Mouse (Mus musculus) embryonic facial prominence, embryonic 10.5 days (tissue): Measurements from ENCODE around the gene Atrnl1. TPM values are rescaled to one million over a fixed set of nuclear protein-coding genes. Genes with fewer than 3 reads are reported as not detected.
"Not testable (repeated sequence)": the region's sequence is repeated elsewhere in the genome, so short reads cannot be mapped to it uniquely, and the experiment has no call there.

ENCODE experiments used
- DNase-seq: peaks from one replicate; pipeline ENCODE4 v3.0.0-alpha.2; 2017; ENCODE audit warnings: low spot score
- H3K27ac ChIP-seq: fragments of 300-500 bp; sonication (generic); replicated peaks from 2 replicates; pipeline ENCODE4 v1.5.1; 2016; ENCODE audit warnings: mild to moderate bottlenecking
- H3K27me3 ChIP-seq: fragments of 300-500 bp; sonication (generic); replicated peaks from 2 replicates; pipeline ENCODE4 v1.6.1; 2016; ENCODE audit warnings: low read depth, mild to moderate bottlenecking; ENCODE audit not compliant: poor library complexity, severe bottlenecking
- H3K36me3 ChIP-seq: fragments of 300-500 bp; sonication (generic); replicated peaks from 2 replicates; pipeline ENCODE4 v1.6.1; 2016; ENCODE audit warnings: mild to moderate bottlenecking, moderate library complexity
- H3K4me1 ChIP-seq: fragments of 300-500 bp; sonication (generic); 2 replicates; pipeline ENCODE4 v1.6.1; 2016
- H3K4me3 ChIP-seq: fragments of 300-500 bp; sonication (generic); 2 replicates; pipeline ENCODE4 v1.5.1; 2016; ENCODE audit warnings: mild to moderate bottlenecking, moderate library complexity
- H3K9me3 ChIP-seq: fragments of 300-500 bp; sonication (generic); 2 replicates; pipeline ENCODE4 v1.6.1; 2016; ENCODE audit warnings: mild to moderate bottlenecking
- WGBS: fragments of 180-500 bp; shearing (Covaris S2); methylation state at CpG from one replicate; pipeline ENCODE4 v1.1.7; 2016; 5-methylcytosine and 5-hydroxymethylcytosine counted together
- polyA plus RNA-seq: library from polyadenylated mRNA; unstranded; fragments of >200 nt; fragmentation: Nextera tagmentation; extraction: Ambion mirVana; gene quantifications from 2 replicates; pipeline ENCODE4 v1.2.1, GENCODE M21; 2016

The Atrnl1 gene
- polyA plus RNA-seq, 1 experiment from 2014 or later, result 4.3 TPM

DNA sequence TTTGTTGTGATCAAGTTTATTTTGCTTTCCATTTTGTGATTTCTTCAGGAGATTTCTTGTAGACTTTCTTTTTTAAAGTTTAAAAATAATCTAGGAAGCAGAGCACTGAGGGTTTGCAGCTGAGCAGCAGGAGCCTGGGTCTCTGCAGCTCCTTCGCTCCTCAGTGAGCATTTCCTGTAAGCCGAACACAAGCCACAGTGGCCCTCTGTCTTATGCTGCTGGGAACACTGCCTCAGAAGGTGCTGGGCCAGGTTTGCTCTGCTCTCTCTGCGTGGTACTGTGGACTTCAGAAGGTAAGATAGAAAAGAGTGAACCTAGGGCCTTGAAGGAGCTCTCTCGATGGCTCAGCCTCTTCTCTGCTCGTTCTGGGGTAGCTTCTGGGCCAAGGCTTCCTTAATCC lies 407.9 kb downstream of the Atrnl1 start:
- Histone ChIP-seq H3K4me1 (peaks cover 6% of the 10 kb centered on the region; the same call in 1 of the 2 replicates), H3K4me3 (no peak overlapping the region), H3K27me3 (no peaks in the 10 kb centered on the region), H3K36me3 (no peaks in the 10 kb centered on the region), H3K27ac (no peak overlapping the region), H3K9me3 (no peaks in the 10 kb centered on the region)
- no peak for DNase-seq
- 64% methylated on average over 5 of the region's 5 CpGs for WGBS

DNA sequence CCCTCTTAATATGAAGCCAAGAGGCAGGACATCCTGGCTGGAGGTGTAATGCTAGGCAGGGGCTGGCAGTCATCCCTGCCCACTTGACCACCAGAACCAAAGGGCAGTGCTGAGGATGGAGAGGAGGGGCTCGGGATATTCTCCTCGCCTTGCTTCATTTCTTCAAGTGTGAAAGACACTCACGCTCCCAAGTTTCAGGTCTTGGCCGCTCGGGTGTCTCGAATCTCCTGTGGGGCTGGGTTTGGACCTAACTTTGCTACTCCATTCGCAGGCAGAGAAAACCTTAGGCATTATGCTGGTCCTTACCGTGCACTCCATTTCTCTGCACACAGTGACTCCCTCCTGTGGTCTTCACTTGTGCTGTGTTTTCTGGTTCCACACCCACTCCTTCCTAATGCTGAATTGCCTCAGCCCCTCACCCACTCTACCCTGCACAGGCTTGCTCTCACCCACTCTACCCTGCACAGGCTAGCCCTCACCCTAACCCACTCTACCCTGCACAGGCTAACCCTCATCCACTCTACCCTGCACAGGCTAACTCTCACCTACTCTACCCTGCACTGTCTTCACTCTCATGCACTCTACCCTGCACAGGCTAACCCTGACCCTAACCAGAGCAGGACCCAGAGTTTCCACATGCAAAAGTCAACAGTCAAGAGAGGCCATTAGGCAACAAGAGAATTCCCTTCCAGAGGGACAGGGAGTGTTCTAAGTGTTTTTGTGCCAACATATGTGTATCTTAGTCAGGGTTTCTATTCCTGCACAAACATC lies 410.9 kb downstream of the Atrnl1 start:
- H3K27me3 ChIP-seq, result no peaks in the 10 kb centered on the region
- H3K9me3 ChIP-seq, result no peaks in the 10 kb centered on the region
- H3K4me3 ChIP-seq, result no peak overlapping the region
- H3K4me1 ChIP-seq, result peaks cover 6% of the 10 kb centered on the region; the same call in 1 of the 2 replicates
- DNase-seq, result no peak
- 92% methylated on average over 8 of the region's 8 CpGs for WGBS
- H3K27ac ChIP-seq, result no peak overlapping the region
- H3K36me3 ChIP-seq, result no peaks in the 10 kb centered on the region

DNA sequence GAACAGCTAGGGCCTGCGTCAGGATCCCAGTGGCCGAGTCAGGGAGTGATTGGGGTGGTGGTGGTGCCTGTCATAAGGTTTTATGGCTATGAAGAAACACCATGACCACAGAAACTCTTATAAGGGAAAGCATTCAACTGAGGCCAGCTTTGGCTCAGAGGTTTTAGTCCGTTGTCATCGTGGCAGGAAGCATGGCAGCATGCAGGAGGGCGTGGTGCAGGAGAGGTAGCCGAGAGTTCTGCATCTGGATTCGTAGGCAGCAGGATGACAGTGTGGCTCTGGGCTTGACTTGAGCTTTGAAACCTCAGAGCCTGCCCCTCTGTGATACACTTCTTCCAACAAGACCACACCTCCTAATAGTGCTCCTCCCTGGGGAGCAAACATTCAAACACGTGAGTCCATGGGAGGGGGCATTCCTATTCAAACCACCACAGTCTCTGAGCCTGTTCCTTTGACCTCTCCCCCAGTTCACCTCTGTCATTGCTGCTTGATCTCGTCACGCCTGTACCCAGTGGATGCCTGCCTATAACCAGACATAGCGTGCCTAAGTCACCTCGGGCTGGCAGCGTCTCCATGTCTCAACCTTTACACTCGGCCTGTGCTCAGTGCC lies 412.5 kb downstream of the Atrnl1 start:
- no peaks in the 10 kb centered on the region for H3K36me3 ChIP-seq
- no peak for DNase-seq
- no peak overlapping the region for H3K4me3 ChIP-seq
- no peaks in the 10 kb centered on the region for H3K27me3 ChIP-seq
- no peaks in the 10 kb centered on the region for H3K9me3 ChIP-seq
- peaks cover 6% of the 10 kb centered on the region; the same call in 1 of the 2 replicates for H3K4me1 ChIP-seq
- WGBS, result 85% methylated on average over 14 of the region's 14 CpGs
- H3K27ac ChIP-seq, result no peak overlapping the region

DNA sequence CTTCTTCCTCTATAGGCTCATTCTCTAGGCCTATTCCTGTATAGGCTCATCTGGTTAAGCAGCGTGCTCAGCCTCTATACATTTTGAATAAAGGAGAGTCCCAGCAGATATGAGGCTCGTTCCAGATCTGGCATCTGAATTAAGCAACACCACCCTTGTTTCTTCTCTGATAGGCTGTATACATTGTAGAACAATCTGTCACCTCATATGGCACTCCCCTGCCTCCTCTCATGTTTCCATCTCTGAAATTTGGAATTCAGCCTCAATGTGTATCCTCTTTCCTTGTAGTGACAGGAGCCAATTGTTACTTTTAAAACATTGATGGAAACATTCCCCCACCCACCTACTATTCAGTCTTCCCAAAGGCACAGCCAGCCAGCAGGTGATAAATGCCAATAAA lies 414.2 kb downstream of the Atrnl1 start:
- DNase-seq, result no peak
- no peak overlapping the region for H3K4me3 ChIP-seq
- H3K27me3 ChIP-seq, result no peaks in the 10 kb centered on the region
- 91% methylated on average over 2 of the region's 2 CpGs for WGBS
- no peaks in the 10 kb centered on the region for H3K9me3 ChIP-seq
- H3K36me3 ChIP-seq, result no peaks in the 10 kb centered on the region
- no peak overlapping the region for H3K27ac ChIP-seq
- 0 out of 2 replicates have a peak, but pooled peaks cover 4% of the 10 kb centered on the region for H3K4me1 ChIP-seq

DNA sequence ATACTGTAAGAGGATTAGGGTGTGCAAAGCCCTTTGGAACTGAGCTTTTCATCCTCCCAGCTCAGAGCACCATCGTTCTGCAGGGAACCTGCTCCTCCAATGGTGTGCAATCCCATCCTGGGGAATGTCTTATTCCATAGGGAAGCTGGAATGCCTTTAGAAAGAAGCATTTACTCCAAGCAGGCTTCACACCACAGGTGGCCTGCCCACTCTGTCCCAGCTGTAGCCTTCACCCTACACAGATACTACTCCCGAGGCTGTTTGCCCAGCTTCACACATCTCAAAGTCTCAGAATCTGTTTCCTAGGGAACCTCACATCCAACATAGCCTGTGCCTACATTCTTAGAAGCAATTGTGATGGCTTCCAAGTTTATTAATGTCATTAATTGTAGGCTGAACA lies 418.8 kb downstream of the Atrnl1 start:
- Histone ChIP-seq H3K36me3 (no peaks in the 10 kb centered on the region), H3K9me3 (0 out of 2 replicates have a peak, but pooled peaks cover 3% of the 10 kb centered on the region), H3K27me3 (no peaks in the 10 kb centered on the region), H3K4me3 (no peak overlapping the region), H3K4me1 (no peaks in the 10 kb centered on the region), H3K27ac (no peak overlapping the region)
- WGBS, result 61% methylated on average over 2 of the region's 2 CpGs
- DNase-seq, result no peak

DNA sequence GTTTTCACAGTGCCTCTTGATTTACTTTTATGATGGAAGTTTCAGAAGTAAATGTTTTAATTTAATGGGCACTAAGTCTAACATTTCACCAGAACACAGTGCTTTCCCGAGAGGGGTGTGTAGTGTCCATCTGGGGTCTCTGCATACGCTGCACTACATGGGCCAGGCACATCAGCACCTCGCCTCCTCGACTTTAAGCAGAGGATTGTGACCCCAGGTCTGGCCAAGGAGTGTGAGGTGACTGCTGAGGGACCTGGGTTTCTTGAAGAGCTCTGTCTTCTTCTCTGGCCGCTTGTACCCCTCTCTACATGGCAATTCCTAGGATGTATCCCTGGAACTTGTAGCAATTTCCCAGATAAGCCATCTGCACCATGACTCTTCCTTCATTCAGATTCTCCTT lies 422.4 kb downstream of the Atrnl1 start:
- 90% methylated on average over 5 of the region's 5 CpGs for WGBS
- Histone ChIP-seq H3K27ac (no peak overlapping the region), H3K27me3 (no peaks in the 10 kb centered on the region), H3K4me1 (no peaks in the 10 kb centered on the region), H3K36me3 (no peaks in the 10 kb centered on the region), H3K9me3 (0 out of 2 replicates have a peak, but pooled peaks cover 3% of the 10 kb centered on the region), H3K4me3 (no peak overlapping the region)
- no peak for DNase-seq

DNA sequence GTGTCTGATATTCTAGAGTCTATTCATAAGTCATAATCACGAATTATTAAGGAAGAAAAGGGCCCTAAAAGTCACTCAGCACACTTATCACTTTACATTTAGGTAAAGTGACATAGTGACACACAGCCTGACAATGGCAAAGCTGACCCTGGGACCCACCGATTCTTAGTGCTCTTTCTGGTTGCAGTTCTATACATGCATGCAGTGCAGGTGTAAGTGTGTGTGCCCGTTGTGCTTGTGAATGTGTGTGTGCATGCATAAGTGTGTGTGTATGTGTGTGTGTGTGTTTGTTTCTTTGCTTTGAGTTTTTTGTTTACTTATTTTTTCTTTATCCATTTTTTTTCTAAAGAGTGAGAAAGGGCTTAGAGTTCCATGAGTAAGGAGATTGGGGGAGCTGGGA lies 425.3 kb downstream of the Atrnl1 start:
- H3K27me3 ChIP-seq, result no peaks in the 10 kb centered on the region
- H3K36me3 ChIP-seq, result no peaks in the 10 kb centered on the region

DNA sequence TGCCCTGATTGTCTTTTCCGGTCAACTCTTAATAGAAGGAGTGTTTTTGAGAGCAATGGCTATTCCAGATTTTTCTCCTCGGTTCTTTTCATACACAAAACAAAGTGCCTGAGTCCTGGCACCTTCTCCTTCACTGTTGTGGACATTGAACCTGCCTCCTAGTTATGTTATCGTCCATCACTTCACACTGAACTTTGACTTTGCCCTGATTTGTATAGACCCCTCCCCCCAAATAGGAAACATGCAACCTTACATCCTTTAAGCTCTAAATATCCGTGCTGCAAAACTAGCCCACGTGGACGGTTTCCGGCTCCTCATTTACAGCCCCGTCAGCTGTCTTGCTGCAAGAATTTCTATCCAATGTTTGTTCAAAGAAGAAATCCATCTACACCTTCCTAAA lies 432.3 kb downstream of the Atrnl1 start:
- DNase-seq, result no peak
- H3K27ac ChIP-seq, result no peak overlapping the region
- peaks cover 14% of the 10 kb centered on the region for H3K4me1 ChIP-seq
- 84% methylated on average over 8 of the region's 8 CpGs for WGBS
- no peaks in the 10 kb centered on the region for H3K9me3 ChIP-seq
- no peak overlapping the region for H3K4me3 ChIP-seq
- no peaks in the 10 kb centered on the region; the same call in 1 of the 2 replicates for H3K36me3 ChIP-seq
- no peaks in the 10 kb centered on the region for H3K27me3 ChIP-seq

More for the DNA sequence above, 425.3 kb downstream of the Atrnl1 start:
- Histone ChIP-seq H3K27ac (no peak overlapping the region), H3K4me3 (no peak overlapping the region), H3K9me3 (no peaks in the 10 kb centered on the region), H3K4me1 (no peaks in the 10 kb centered on the region)
- no peak for DNase-seq
- WGBS, result 85% methylated on average over 3 of the region's 3 CpGs

DNA sequence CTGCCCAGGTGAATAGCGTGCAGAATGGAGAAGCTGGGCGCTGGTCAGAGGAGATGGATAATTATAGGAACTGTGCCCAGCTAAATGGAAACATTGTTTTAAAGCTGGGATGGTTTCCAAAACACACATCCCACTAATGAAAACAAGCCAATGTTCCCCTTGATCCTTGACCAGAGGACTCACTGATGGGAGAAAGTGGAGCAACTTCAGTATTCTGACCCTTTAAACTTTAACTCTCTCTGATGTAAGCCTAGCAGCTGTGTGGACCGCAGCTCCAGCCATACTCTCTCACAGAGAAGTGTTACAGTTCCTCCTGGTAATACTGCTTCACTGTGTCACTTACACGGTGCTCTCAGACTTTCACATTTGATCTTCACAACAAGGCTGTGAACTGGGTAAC lies 432.7 kb downstream of the Atrnl1 start:
- WGBS, result 60% methylated on average over 4 of the region's 4 CpGs
- peaks cover 14% of the 10 kb centered on the region for H3K4me1 ChIP-seq
- no peak for DNase-seq

DNA sequence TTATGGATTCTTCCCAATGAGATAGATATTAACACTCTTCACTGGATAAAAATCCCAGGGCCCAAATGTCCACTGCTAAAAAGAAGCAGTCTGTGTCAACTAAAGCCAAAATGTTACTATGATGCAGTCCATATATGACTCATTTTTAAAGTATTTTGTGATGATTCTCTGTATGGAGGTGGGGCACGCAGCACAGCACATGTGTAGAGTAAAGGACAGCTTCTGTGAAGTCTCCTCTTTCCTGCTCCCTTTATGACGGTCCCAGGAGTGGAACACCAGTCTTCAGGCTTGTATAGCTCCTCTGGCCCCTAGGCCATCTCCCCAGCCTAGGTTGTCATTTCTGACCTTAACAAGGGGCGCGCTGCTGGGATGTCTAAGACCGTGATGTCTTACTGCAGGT lies 434.0 kb downstream of the Atrnl1 start:
- DNase-seq, result no peak
- no peak overlapping the region for H3K27ac ChIP-seq
- H3K36me3 ChIP-seq, result no peaks in the 10 kb centered on the region; the same call in 1 of the 2 replicates
- H3K27me3 ChIP-seq, result no peaks in the 10 kb centered on the region
- WGBS, result 91% methylated on average over 5 of the region's 5 CpGs
- no peak overlapping the region for H3K4me3 ChIP-seq
- H3K4me1 ChIP-seq, result peaks cover 14% of the 10 kb centered on the region
- no peaks in the 10 kb centered on the region for H3K9me3 ChIP-seq

More for the DNA sequence above, 432.7 kb downstream of the Atrnl1 start:
- H3K36me3 ChIP-seq, result no peaks in the 10 kb centered on the region; the same call in 1 of the 2 replicates
- H3K4me3 ChIP-seq, result no peak overlapping the region
- H3K27me3 ChIP-seq, result no peaks in the 10 kb centered on the region
- no peak overlapping the region for H3K27ac ChIP-seq
- H3K9me3 ChIP-seq, result no peaks in the 10 kb centered on the region

DNA sequence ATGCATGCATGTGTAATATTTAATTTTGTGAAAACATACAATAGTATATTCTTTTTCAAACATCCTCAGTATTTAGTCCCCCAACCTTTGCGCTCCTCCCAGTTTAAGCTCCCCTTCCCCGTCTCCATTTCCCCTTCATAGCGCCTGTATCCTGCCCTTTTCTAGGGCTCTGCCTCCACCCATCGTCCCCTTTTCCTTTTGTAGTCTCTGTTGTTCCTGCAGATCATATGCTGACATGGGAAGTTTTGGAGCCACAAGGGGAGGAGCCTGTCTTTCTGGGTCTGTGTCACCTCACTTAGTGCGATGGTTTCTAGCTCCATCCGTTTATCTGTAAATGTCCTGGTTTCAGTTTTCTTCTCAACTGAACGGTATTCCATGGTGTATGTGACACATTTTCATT lies 435.8 kb downstream of the Atrnl1 start:
- DNase-seq, result no peak
- WGBS, result 86% methylated on average over 7 of the region's 7 CpGs
- H3K36me3 ChIP-seq, result no peaks in the 10 kb centered on the region; the same call in 1 of the 2 replicates

DNA sequence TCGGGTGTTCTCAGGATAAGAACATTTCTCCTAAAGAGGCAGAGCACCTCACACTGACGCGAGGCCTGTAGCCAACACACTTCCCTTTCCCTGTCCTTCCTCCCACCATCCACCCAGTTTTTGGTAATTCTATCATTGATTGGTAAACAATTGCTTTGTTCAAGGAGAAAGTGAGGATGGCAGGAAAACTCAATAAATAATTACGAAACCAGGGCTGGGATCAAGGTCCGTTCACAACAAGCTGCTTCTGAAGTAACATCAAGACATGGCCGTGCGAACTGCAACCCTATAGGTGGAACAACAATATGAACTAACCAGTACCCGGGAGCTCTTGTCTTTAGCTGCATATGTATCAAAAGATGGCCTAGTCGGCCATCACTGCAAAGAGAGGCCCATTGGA lies 439.6 kb downstream of the Atrnl1 start:
- DNase-seq, result not testable (repeated sequence)

More for the DNA sequence above, 435.8 kb downstream of the Atrnl1 start:
- peaks cover 20% of the 10 kb centered on the region for H3K4me1 ChIP-seq
- H3K27ac ChIP-seq, result no peak overlapping the region
- no peaks in the 10 kb centered on the region for H3K9me3 ChIP-seq
- H3K27me3 ChIP-seq, result no peaks in the 10 kb centered on the region
- H3K4me3 ChIP-seq, result no peak overlapping the region

DNA sequence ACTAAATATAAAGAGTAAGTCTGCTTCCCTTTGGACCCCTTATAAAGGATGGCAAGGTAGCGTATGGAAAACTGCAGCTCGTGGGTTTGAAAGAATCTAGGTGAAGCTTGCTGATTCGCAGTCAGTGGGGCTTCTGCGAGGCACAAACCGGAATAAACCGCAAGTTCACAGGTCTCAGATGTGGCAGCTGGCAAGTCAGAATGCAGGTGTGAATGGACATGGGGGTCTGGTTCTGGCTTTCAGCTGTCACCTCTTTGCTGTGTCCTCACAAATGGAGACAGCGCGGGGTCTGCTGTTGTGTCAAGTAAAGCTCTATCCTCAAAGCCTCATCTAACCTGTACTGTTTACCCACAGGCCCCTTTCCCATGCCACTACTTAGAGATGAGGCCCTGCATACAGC lies 440.2 kb downstream of the Atrnl1 start:
- H3K27ac ChIP-seq, result no peak overlapping the region
- no peak overlapping the region for H3K4me3 ChIP-seq
- no peaks in the 10 kb centered on the region for H3K27me3 ChIP-seq
- H3K4me1 ChIP-seq, result peaks cover 27% of the 10 kb centered on the region
- no peaks in the 10 kb centered on the region for H3K9me3 ChIP-seq
- 95% methylated on average over 8 of the region's 8 CpGs for WGBS
- no peak for DNase-seq
- H3K36me3 ChIP-seq, result no peaks in the 10 kb centered on the region

More for the DNA sequence above, 439.6 kb downstream of the Atrnl1 start:
- not testable (repeated sequence) for H3K27ac ChIP-seq, H3K9me3 ChIP-seq, H3K27me3 ChIP-seq, H3K36me3 ChIP-seq, H3K4me3 ChIP-seq
- WGBS, result 95% methylated on average over 9 of the region's 9 CpGs
- peaks cover 29% of the 10 kb centered on the region for H3K4me1 ChIP-seq
